Mouse (Mus musculus): Measurements from ENCODE around the gene Lgals2. TPM values are rescaled to one million over a fixed set of nuclear protein-coding genes. Genes with fewer than 3 reads are reported as not detected.
A peak's percentile ranks its signal among the peaks of the same experiment; 100 is the strongest.

Lgals2 gene
- polyA plus RNA-seq, 1 experiment from 2014 or later = 9.5 TPM

DNA sequence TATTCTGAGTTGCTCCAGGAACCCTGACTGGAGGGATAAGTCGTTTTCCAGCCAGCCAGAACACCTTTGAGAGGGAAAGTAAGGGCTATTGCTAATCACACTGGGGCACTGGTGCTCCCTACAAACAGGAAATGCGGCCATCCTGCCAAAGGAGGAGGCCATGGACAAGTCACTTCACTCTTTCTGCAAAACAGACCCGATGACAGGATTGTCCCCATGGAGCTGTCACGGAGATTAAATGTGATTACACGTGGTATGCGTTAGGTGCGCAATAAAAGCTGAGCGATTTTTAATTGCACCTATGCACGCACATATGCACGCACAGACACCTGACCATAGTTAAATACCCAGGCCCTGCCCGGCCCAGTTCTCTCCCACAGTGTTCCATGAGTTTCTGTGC is 14.6 kb downstream of the Lgals2 start:
- H3K9ac ChIP-seq = no peak overlapping the region
- ATAC-seq = no peak
- H3K9me3 ChIP-seq (replicated peaks) = no peaks in the 10 kb centered on the region
- WGBS (ENCODE audit: insufficient replicate concordance) = 60% methylated on average over 11 of the region's 11 CpGs
- no peak overlapping the region for H3K4me2 ChIP-seq
- H3K27me3 ChIP-seq (replicated peaks) = peaks cover 65% of the 10 kb centered on the region
- peaks cover 62% of the 10 kb centered on the region for H3K4me1 ChIP-seq
- H3K27ac ChIP-seq = no peak overlapping the region
- H3K36me3 ChIP-seq = no peaks in the 10 kb centered on the region
- H3K4me3 ChIP-seq = no peak overlapping the region

DNA sequence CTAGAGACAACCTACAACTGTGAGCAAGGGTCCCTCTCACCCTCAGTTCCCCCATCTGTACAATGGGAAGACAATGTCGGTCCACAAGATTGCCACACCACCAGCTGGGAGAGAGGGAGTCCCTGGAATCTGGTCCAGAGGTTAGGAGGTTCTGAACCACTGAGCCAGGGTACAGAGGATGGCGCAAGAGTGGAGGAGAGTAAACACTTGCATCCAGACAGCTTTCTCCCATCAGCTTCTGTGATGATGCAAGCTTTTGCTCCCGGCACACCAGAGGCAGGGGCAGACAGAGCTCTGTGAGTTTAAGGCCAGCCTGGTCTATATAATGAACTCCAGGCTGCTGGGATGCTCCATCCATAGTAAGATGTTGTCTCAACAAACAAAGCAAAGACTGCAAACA is 15.1 kb downstream of the Lgals2 start:
- Histone ChIP-seq H3K36me3 (no peaks in the 10 kb centered on the region), H3K4me2 (no peak overlapping the region), H3K9me3 (replicated peaks) (no peaks in the 10 kb centered on the region), H3K4me1 (peaks cover 62% of the 10 kb centered on the region), H3K4me3 (no peak overlapping the region), H3K27me3 (replicated peaks) (peaks cover 60% of the 10 kb centered on the region), H3K9ac (no peak overlapping the region), H3K27ac (no peak overlapping the region)
- peak; percentile 45 for ATAC-seq
- 59% methylated on average over 3 of the region's 3 CpGs for WGBS (ENCODE audit: insufficient replicate concordance)

DNA sequence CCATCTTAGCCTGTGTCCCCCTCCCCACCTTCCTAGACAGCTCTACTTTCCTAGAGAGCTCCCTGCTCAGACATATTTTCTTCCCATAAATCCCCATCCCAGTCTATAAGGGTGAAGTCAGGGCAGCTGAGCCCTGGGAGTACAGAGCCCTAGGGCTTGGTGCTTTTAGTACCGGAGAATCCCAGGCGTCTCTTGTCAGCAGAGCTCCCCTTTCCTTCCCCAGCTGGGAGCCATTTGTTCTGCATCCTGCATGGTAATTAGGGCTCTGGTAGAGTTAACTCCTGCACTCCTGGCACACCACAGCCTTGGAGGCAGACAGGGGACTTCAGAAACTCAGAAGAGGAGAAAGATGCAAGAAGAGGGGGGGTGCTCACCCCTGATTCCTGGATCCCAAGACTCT is 15.6 kb downstream of the Lgals2 start:
- Histone ChIP-seq H3K4me3 (no peak overlapping the region), H3K36me3 (no peaks in the 10 kb centered on the region), H3K27me3 (replicated peaks) (peaks cover 56% of the 10 kb centered on the region), H3K4me1 (peaks cover 63% of the 10 kb centered on the region), H3K9ac (no peak overlapping the region), H3K4me2 (no peak overlapping the region), H3K9me3 (replicated peaks) (no peaks in the 10 kb centered on the region), H3K27ac (no peak overlapping the region; the same call in 1 of the 2 replicates)
- 41% methylated on average over 2 of the region's 2 CpGs for WGBS (ENCODE audit: insufficient replicate concordance)
- no peak for ATAC-seq

DNA sequence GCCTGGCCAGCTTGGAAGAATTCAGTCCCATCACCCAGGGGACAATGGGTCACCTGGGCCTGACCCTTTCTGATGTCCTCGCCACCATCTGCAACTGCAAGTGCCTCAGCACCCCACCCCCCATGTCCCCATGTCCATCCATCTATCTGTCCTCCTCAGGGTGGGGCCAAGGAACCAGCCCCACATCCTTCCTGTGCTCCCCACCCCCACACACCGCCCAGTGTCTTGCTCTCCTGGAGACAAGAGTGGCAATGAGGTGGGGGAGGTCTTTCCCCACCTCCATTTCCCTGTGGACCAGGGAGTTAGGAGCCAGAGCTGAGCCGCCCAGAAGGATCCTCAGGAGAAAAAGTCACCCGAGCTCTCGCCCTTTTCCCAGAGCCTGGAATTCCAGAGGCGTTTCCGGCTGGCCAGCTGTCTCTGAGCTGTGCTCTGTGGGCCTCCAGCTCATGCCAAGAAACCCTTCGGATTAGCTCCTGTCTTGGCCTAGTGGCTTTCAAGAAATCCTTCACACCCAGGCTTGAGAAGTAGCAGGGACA is 19.2 kb downstream of the Lgals2 start:
- Histone ChIP-seq H3K36me3 (no peaks in the 10 kb centered on the region), H3K4me1 (peaks cover 70% of the 10 kb centered on the region), H3K4me2 (no peak overlapping the region), H3K9ac (0 out of 2 replicates have a peak overlapping the region, but pooled peaks have one; percentile 9), H3K27me3 (replicated peaks) (peaks cover 27% of the 10 kb centered on the region), H3K27ac (peak overlapping the region; percentile 80), H3K9me3 (replicated peaks) (no peaks in the 10 kb centered on the region), H3K4me3 (no peak overlapping the region)
- WGBS (ENCODE audit: insufficient replicate concordance) = 43% methylated on average over 8 of the region's 8 CpGs
- ATAC-seq = no peak

DNA sequence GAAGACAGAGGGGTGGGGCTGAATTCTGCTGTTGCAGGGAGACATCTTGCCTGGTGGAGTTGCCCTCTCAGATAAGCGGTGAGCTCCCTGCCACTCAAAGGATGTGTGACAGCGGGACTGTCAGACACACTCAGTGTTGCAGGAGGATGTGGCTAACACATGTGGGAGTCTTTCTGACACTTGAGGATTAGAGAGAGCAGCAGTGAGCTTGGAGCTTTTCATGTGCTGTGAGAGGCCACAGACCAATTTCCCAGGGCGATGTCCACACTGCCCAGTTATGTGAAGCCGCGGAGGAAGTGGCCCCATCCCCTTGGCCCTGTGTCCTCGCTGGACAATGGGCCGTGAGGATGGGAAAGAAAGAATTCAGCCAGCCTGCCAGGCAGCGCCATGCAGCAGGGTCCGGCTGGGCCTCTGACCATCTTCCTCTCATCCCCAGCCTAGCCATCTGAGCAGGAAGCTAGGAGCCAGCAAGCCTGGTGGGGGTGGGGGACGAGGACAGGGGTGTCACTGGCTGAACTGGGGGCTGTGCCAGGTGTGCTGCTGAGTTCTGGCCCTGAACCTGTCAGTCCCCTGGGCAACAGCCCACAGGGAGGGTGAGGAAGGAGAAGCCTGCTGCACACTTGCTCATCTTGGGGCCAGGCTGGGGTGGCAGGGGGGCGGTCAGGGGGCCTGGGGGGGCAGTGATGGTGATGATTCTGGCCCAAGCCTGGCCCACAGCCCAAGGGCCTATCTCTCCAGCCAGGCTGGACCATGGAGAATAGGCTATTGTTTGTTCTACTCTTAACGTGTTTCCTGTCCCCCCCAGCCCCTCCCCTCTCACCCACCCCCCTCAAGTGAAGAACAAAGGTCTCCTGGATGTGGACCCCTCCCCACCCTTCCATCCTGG is 19.9 kb downstream of the Lgals2 start:
- ATAC-seq = peak; percentile 68
- H3K9ac ChIP-seq = 0 out of 2 replicates have a peak overlapping the region, but pooled peaks have one; percentile 9
- H3K4me2 ChIP-seq = peak overlapping the region; percentile 32
- 11% methylated on average over 12 of the region's 12 CpGs for WGBS (ENCODE audit: insufficient replicate concordance)
- H3K27ac ChIP-seq = peak overlapping the region; percentile 80
- peaks cover 25% of the 10 kb centered on the region for H3K27me3 ChIP-seq (replicated peaks)
- no peaks in the 10 kb centered on the region for H3K36me3 ChIP-seq
- no peaks in the 10 kb centered on the region for H3K9me3 ChIP-seq (replicated peaks)
- H3K4me1 ChIP-seq = peaks cover 68% of the 10 kb centered on the region
- H3K4me3 ChIP-seq = no peak overlapping the region

DNA sequence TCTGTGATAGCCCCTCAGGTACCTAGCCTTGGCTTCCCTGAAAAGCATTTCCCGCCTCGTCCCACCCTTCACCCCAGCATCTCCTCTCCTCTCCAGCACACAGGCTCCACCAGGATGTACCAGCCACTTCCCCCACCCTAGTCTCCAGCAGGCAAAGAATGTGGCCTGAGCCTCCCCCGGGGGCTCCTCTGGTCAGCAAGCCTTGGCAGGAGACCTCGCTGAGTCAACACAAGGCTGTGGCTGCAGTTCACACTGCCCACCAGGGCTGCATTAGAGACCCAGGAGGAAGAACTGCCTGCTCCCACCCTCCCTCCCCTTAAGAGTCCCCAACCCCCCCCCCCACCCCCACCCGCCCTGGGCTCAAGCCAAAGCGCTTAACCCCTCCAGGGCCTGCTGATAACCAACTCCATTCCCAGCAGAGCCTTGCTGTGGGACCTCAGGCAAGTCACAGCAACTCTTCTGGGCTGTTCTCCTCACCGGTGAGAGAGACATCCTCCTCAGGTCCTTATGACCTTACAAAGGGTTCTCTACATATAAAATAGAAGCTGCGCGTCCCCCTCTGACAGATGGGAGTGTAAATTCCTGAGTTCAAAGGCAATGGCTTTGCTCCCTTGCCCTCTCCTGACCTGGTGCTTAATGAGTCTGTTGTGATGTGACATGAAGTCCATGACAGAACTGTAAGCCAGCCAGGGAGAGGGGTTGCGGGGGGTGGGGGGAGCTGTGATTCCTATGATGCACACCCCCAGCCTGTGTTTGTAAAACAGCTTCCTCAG is 20.9 kb downstream of the Lgals2 start:
- Histone ChIP-seq H3K27ac (peak overlapping the region; percentile 80), H3K4me2 (peak overlapping the region; percentile 32), H3K4me1 (peaks cover 58% of the 10 kb centered on the region), H3K9me3 (replicated peaks) (no peaks in the 10 kb centered on the region), H3K36me3 (no peaks in the 10 kb centered on the region), H3K9ac (no peak overlapping the region), H3K4me3 (no peak overlapping the region), H3K27me3 (replicated peaks) (peaks cover 16% of the 10 kb centered on the region)
- no peak; the same call in 1 of the 2 replicates for ATAC-seq
- WGBS (ENCODE audit: insufficient replicate concordance) = 33% methylated on average over 10 of the region's 10 CpGs

DNA sequence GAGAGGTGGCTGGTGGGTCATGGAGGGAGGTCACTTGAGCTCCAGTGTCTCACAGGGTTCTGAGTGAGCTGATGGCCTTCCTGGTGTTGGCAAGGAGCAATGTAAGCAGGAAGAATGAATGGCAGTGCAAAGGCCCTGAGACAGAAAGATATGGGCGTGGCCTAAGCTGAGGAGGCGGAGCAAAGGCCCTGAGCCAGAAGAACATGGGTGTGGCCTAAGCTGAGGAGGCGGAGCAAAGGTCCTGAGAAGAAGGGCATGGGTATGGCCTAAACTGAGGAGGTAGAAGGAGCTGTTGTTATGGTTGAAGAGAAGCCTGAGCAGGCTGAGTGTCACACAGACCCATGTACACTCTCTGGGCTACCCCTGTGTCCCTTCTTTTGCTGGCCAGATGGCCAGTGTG is 21.7 kb downstream of the Lgals2 start:
- H3K4me2 ChIP-seq = no peak overlapping the region
- no peak; the same call in 1 of the 2 replicates for ATAC-seq
- peak overlapping the region; percentile 80 for H3K27ac ChIP-seq
- H3K9me3 ChIP-seq (replicated peaks) = no peaks in the 10 kb centered on the region
- H3K9ac ChIP-seq = no peak overlapping the region
- WGBS (ENCODE audit: insufficient replicate concordance) = 72% methylated on average over 3 of the region's 3 CpGs
- no peaks in the 10 kb centered on the region for H3K36me3 ChIP-seq
- H3K4me3 ChIP-seq = no peak overlapping the region
- H3K4me1 ChIP-seq = peaks cover 60% of the 10 kb centered on the region
- peaks cover 16% of the 10 kb centered on the region for H3K27me3 ChIP-seq (replicated peaks)

DNA sequence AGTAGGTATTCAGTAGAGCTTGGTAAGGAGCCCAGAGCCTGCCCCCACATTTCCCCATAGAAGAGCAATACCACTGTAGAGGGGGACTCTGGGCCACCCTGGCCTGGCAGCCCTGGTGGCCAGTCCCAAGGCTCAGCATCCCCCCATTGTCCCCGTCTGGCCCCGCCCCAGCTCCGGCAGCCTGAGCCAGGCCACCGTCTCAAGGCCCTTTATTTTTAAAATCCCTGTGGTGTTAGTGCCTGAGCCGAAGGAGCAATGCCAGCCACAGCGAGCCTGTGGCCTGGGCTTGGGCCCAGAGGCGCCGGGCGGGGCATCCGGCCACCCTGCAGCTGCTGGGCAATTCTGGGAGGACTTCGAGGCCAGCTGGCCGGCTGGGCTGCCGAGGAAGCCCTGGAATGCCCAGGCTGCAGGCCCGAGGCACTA is 22.6 kb downstream of the Lgals2 start:
- Histone ChIP-seq H3K4me3 (no peak overlapping the region), H3K9ac (no peak overlapping the region; the same call in 1 of the 2 replicates), H3K4me1 (peaks cover 64% of the 10 kb centered on the region), H3K4me2 (peak overlapping the region; percentile 30; the same call in 1 of the 2 replicates), H3K9me3 (replicated peaks) (no peaks in the 10 kb centered on the region), H3K36me3 (no peaks in the 10 kb centered on the region), H3K27ac (peak overlapping the region; percentile 80), H3K27me3 (replicated peaks) (peaks cover 23% of the 10 kb centered on the region)
- ATAC-seq = peak; percentile 14; the same call in 1 of the 2 replicates
- WGBS (ENCODE audit: insufficient replicate concordance) = 51% methylated on average over 14 of the region's 14 CpGs

DNA sequence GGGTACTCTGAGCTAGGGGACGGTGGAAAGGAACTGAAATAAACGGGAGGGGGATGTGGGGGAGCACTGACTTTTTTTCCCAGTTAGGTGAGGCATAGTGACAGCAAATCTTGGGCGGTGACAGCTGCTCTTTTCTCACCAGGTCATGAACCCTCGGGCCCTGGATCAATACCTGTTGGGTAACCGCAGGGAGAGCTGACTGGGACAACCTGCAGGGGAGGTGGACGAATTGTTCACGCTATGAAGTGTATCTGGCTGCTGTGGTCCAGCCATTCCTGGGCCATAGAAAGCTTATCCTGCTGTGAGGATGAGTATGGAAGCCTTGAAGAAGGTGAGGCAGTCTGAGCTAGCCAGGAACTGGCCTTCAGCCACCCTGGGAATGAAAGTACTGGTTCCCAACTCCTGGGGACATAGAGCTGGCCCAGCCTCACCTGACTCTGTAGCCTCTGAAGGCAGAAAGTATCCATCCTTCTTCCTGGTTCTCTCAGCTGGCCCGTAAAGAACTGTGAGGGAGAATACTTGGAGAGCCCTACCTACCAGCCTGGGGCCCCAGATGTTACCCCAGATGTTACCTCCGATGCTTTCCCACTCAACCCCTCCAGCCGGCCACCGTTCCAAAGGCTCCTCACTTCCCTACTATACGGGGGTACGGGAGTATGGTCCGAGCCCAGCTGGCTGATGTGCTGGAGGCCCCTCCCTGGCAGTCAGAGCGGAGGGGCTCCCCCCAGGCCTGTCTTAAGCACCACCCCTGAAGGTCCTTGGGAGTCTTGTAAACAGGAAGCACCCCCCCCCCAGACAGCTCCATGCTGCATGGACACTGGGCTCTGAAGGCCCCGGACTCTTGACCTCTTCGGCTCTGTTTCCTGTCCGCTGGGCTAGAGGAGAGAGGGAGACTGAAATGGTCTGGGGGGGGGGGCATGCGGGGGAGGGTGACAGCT is 23.3 kb downstream of the Lgals2 start:
- peak; percentile 24 for ATAC-seq
- Histone ChIP-seq H3K9ac (no peak overlapping the region; the same call in 1 of the 2 replicates), H3K4me2 (peak overlapping the region; percentile 30), H3K27ac (peak overlapping the region; percentile 80), H3K4me3 (no peak overlapping the region), H3K9me3 (replicated peaks) (no peaks in the 10 kb centered on the region), H3K36me3 (no peaks in the 10 kb centered on the region), H3K27me3 (replicated peaks) (peaks cover 23% of the 10 kb centered on the region), H3K4me1 (peaks cover 64% of the 10 kb centered on the region)
- 46% methylated on average over 19 of the region's 19 CpGs for WGBS (ENCODE audit: insufficient replicate concordance)

DNA sequence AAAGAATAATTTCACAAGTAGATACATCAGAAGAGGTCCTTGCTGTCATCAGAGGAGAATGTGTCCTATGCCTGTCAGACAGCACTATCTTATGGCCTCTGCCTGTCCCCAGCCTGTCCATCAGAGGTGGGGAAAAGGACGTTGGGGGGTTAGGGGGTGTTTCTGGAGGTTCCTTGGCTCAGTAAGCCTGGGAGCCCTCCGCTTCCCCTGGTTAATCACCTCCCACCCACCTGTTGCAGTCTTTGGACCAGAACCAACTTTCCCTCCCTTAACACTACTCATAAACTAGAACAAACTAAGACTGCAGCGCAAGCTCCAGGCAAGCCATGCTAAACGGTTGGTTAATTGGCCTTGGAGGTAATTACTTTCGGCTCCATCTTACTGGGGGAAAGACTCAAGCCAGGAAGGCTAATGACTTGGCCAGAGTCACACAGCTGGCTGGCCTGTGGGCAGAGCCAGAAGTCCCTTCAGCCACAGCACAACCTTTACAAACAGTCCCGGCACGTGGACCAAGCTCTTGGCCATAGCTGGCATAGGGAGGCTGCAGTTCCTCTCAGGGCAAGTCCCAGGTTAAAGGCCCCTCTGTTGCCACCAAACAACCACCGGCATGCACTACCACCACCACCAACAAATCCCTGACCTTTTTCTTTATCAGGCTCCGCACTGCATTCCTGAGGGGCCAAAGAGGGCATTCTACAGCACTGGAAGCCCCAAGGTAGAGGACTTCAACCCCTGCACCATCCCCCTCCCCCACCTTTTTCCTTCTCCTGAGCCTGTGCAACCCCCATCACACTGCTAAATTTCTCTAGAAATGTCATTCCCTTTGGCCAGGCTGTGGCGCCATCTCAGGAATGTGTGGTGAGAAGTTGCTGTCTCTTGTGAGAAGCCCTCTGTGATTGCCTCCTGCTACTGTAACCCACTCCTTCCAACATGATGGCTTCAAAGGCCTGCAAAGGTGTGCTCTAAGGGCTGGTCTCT is 24.3 kb downstream of the Lgals2 start:
- no peak for ATAC-seq
- Histone ChIP-seq H3K4me2 (peak overlapping the region; percentile 30; the same call in 1 of the 2 replicates), H3K9ac (no peak overlapping the region), H3K27me3 (replicated peaks) (peaks cover 27% of the 10 kb centered on the region), H3K9me3 (replicated peaks) (no peaks in the 10 kb centered on the region), H3K4me3 (no peak overlapping the region), H3K27ac (peak overlapping the region; percentile 80), H3K4me1 (peaks cover 61% of the 10 kb centered on the region), H3K36me3 (no peaks in the 10 kb centered on the region)
- WGBS (ENCODE audit: insufficient replicate concordance) = 60% methylated on average over 10 of the region's 10 CpGs
